Mouse (Mus musculus) gastrocnemius, postnatal 14 days (tissue): ENCODE results near the gene Arfgef2. TPM values are rescaled to one million over a fixed set of nuclear protein-coding genes. Genes with fewer than 3 reads are reported as not detected.

ENCODE experiments used
- total RNA-seq, 2 experiments: library from RNA; stranded (reverse); gene quantifications; 2 replicates each; pipeline ENCODE4 v1.2.3; 2021

The Arfgef2 gene
- total RNA-seq, 2 experiments from 2014 or later = 18.5 to 20.7 TPM

Other genes starting within 250 kb of the Arfgef2 start
- gene Prex1, start 91.8 kb upstream of the Arfgef2 start, total RNA-seq = 10 to 100 TPM in 1 of 2 experiments, 1 to 10 TPM in 1; 7.4 to 11.5 TPM
- gene Trp53rkb, start 13.1 kb upstream of the Arfgef2 start, total RNA-seq = 1 to 10 TPM; 3.1 to 4.3 TPM
- 10 to 100 TPM; 46.8 to 50.2 TPM for gene Cse1l, start 100.5 kb downstream of the Arfgef2 start, total RNA-seq
- 10 to 100 TPM; 40.0 to 41.7 TPM for gene Stau1, start 190.7 kb downstream of the Arfgef2 start, total RNA-seq
- gene Ddx27, start 209.6 kb downstream of the Arfgef2 start, total RNA-seq = 1 to 10 TPM; 6.8 to 8.0 TPM